Mouse (Mus musculus): ENCODE data around the gene Dusp28. TPM values are rescaled to one million over a fixed set of nuclear protein-coding genes. Genes with fewer than 3 reads are reported as not detected.

Gene Dusp28
- polyA plus RNA-seq, 1 experiment = 4.1 TPM

GRCm38 (mm10) chr1:92905703-92906310 is 974 bp upstream of the Dusp28 start:
- peaks cover 52% of the 10 kb centered on the region for H3K4me1 ChIP-seq
- H3K4me3 ChIP-seq (replicated peaks) = peak overlapping the region; percentile 14
- H3K27me3 ChIP-seq (replicated peaks) = peaks cover 31% of the 10 kb centered on the region
- H3K9me3 ChIP-seq = peaks cover 4% of the 10 kb centered on the region; the same call in 1 of the 2 replicates
- H3K36me3 ChIP-seq (replicated peaks; ENCODE audit: low read length) = peaks cover 5% of the 10 kb centered on the region
- no peak for TF ChIP-seq GATA1 (IDR thresholded peaks at IDR 0.05; ENCODE audit: borderline replicate concordance, low read length)

GRCm38 (mm10) chr1:92907632-92908360 is 1.0 kb downstream of the Dusp28 start:
- TF ChIP-seq GATA1 (IDR thresholded peaks at IDR 0.05; ENCODE audit: borderline replicate concordance, low read length) (no peak), FLI1 (IDR thresholded peaks at IDR 0.05; ENCODE audit: low read length) (no peak)
- Histone ChIP-seq H3K9me3 (peaks cover 4% of the 10 kb centered on the region; the same call in 1 of the 2 replicates), H3K36me3 (replicated peaks; ENCODE audit: low read length) (peaks cover 7% of the 10 kb centered on the region), H3K27me3 (replicated peaks) (peaks cover 15% of the 10 kb centered on the region), H3K4me3 (replicated peaks) (peak overlapping the region; percentile 97), H3K4me1 (peaks cover 67% of the 10 kb centered on the region)

GRCm38 (mm10) chr1:92908664-92909063 is 1.9 kb downstream of the Dusp28 start:
- peaks cover 67% of the 10 kb centered on the region for H3K4me1 ChIP-seq

GRCm38 (mm10) chr1:92909068-92909467 is 2.3 kb downstream of the Dusp28 start:
- Histone ChIP-seq H3K27me3 (replicated peaks) (peaks cover 5% of the 10 kb centered on the region), H3K4me1 (peaks cover 67% of the 10 kb centered on the region), H3K9me3 (peaks cover 4% of the 10 kb centered on the region; the same call in 1 of the 2 replicates), H3K36me3 (replicated peaks; ENCODE audit: low read length) (peaks cover 17% of the 10 kb centered on the region), H3K4me3 (replicated peaks) (no peak overlapping the region)
- no peak for TF ChIP-seq FLI1 (IDR thresholded peaks at IDR 0.05; ENCODE audit: low read length)
- TF ChIP-seq GATA1 (IDR thresholded peaks at IDR 0.05; ENCODE audit: borderline replicate concordance, low read length) = no peak

More at GRCm38 (mm10) chr1:92908664-92909063, 1.9 kb downstream of the Dusp28 start:
- no peak for TF ChIP-seq GATA1 (IDR thresholded peaks at IDR 0.05; ENCODE audit: borderline replicate concordance, low read length)
- TF ChIP-seq FLI1 (IDR thresholded peaks at IDR 0.05; ENCODE audit: low read length) = no peak
- H3K36me3 ChIP-seq (replicated peaks; ENCODE audit: low read length) = peaks cover 13% of the 10 kb centered on the region
- peaks cover 6% of the 10 kb centered on the region for H3K27me3 ChIP-seq (replicated peaks)
- peaks cover 4% of the 10 kb centered on the region; the same call in 1 of the 2 replicates for H3K9me3 ChIP-seq
- peak overlapping the region; percentile 50 for H3K4me3 ChIP-seq (replicated peaks)

- Histone ChIP-seq H3K9me3 (peaks cover 3% of the 10 kb centered on the region; the same call in 1 of the 2 replicates), H3K4me1 (peaks cover 67% of the 10 kb centered on the region), H3K36me3 (replicated peaks; ENCODE audit: low read length) (peaks cover 29% of the 10 kb centered on the region), H3K27me3 (replicated peaks) (peaks cover 3% of the 10 kb centered on the region), H3K4me3 (replicated peaks) (peak within 1 kb of the TSS; percentile 95)
- TF ChIP-seq GATA1 (IDR thresholded peaks at IDR 0.05; ENCODE audit: borderline replicate concordance, low read length) (no peak), FLI1 (IDR thresholded peaks at IDR 0.05; ENCODE audit: low read length) (no peak)
These were observed 3.6 kb downstream of the Dusp28 start, which contains the start of gene Rnpepl1 for GRCm38 (mm10) chr1:92910239-92910885. Gene Rnpepl1 (plus strand): TSS chr1:92910783.

GRCm38 (mm10) chr1:92910925-92911720 is 4.3 kb downstream of the Dusp28 start:
- H3K9me3 ChIP-seq = no peaks in the 10 kb centered on the region
- H3K4me3 ChIP-seq (replicated peaks) = peak overlapping the region; percentile 95
- no peak for TF ChIP-seq FLI1 (IDR thresholded peaks at IDR 0.05; ENCODE audit: low read length)
- TF ChIP-seq GATA1 (IDR thresholded peaks at IDR 0.05; ENCODE audit: borderline replicate concordance, low read length) = no peak
- peaks cover 32% of the 10 kb centered on the region for H3K36me3 ChIP-seq (replicated peaks; ENCODE audit: low read length)
- peaks cover 3% of the 10 kb centered on the region for H3K27me3 ChIP-seq (replicated peaks)
- peaks cover 62% of the 10 kb centered on the region for H3K4me1 ChIP-seq

GRCm38 (mm10) chr1:92911721-92912138 is 4.9 kb downstream of the Dusp28 start:
- Histone ChIP-seq H3K4me3 (replicated peaks) (peak overlapping the region; percentile 95), H3K4me1 (peaks cover 59% of the 10 kb centered on the region), H3K36me3 (replicated peaks; ENCODE audit: low read length) (peaks cover 38% of the 10 kb centered on the region), H3K9me3 (no peaks in the 10 kb centered on the region), H3K27me3 (replicated peaks) (peaks cover 3% of the 10 kb centered on the region)
- no peak for TF ChIP-seq GATA1 (IDR thresholded peaks at IDR 0.05; ENCODE audit: borderline replicate concordance, low read length)
- TF ChIP-seq FLI1 (IDR thresholded peaks at IDR 0.05; ENCODE audit: low read length) = no peak

- H3K9me3 ChIP-seq = no peaks in the 10 kb centered on the region
- H3K36me3 ChIP-seq (replicated peaks; ENCODE audit: low read length) = peaks cover 44% of the 10 kb centered on the region
- H3K27me3 ChIP-seq (replicated peaks) = peaks cover 3% of the 10 kb centered on the region
- no peak for TF ChIP-seq GATA1 (IDR thresholded peaks at IDR 0.05; ENCODE audit: borderline replicate concordance, low read length)
- TF ChIP-seq FLI1 (IDR thresholded peaks at IDR 0.05; ENCODE audit: low read length) = no peak
- peaks cover 53% of the 10 kb centered on the region for H3K4me1 ChIP-seq
- peak overlapping the region; percentile 95 for H3K4me3 ChIP-seq (replicated peaks)
These were observed 5.5 kb downstream of the Dusp28 start for GRCm38 (mm10) chr1:92912286-92912685.

GRCm38 (mm10) chr1:92914239-92914638 is 7.5 kb downstream of the Dusp28 start:
- no peak overlapping the region for H3K4me3 ChIP-seq (replicated peaks)
- H3K36me3 ChIP-seq (replicated peaks; ENCODE audit: low read length) = peaks cover 63% of the 10 kb centered on the region
- H3K27me3 ChIP-seq (replicated peaks) = peaks cover 3% of the 10 kb centered on the region
- H3K4me1 ChIP-seq = peaks cover 36% of the 10 kb centered on the region
- no peaks in the 10 kb centered on the region for H3K9me3 ChIP-seq
- no peak for TF ChIP-seq FLI1 (IDR thresholded peaks at IDR 0.05; ENCODE audit: low read length)
- no peak for TF ChIP-seq GATA1 (IDR thresholded peaks at IDR 0.05; ENCODE audit: borderline replicate concordance, low read length)

Data from megakaryocyte, embryonic 14.5 days (primary cell).